Mouse (Mus musculus): ENCODE data around the gene Dennd6b.

GRCm38 (mm10) chr15:89143134-89143533 lies 53.2 kb downstream of the Dennd6b start:
- TF ChIP-seq CTCF (IDR thresholded peaks at IDR 0.05; ENCODE audit: low read depth), result no peak
- TF ChIP-seq EP300 (optimal IDR thresholded peaks at IDR 0.05), result no peak

Data from stomach, postnatal 0 days (tissue).